Mouse (Mus musculus): ENCODE measurements around the gene Cacna1d.
A peak's percentile ranks its signal among the peaks of the same experiment; 100 is the strongest.

Cacna1d gene

GRCm38 (mm10) chr14:30255701-30256400, 235.4 kb downstream of the Cacna1d start:
- DNase-seq, result no peak

GRCm38 (mm10) chr14:30254776-30255175, 236.5 kb downstream of the Cacna1d start:
- no peak for DNase-seq

GRCm38 (mm10) chr14:30252824-30253223, 238.4 kb downstream of the Cacna1d start:
- no peak for DNase-seq

GRCm38 (mm10) chr14:30251351-30251750, 239.9 kb downstream of the Cacna1d start:
- no peak for DNase-seq

GRCm38 (mm10) chr14:30249591-30249990, 241.7 kb downstream of the Cacna1d start:
- DNase-seq, result no peak

- no peak for DNase-seq
Measured at GRCm38 (mm10) chr14:30248811-30249210, 242.4 kb downstream of the Cacna1d start.

GRCm38 (mm10) chr14:30248121-30248520, 243.1 kb downstream of the Cacna1d start:
- no peak for DNase-seq

GRCm38 (mm10) chr14:30247606-30248005, 243.6 kb downstream of the Cacna1d start:
- no peak for DNase-seq

GRCm38 (mm10) chr14:30244776-30245175, 246.5 kb downstream of the Cacna1d start:
- no peak for DNase-seq

- DNase-seq, result no peak
Measured at GRCm38 (mm10) chr14:30242818-30243205, 248.4 kb downstream of the Cacna1d start.

- no peak for DNase-seq
Measured at GRCm38 (mm10) chr14:30242166-30242817, 249.0 kb downstream of the Cacna1d start.

GRCm38 (mm10) chr14:30240916-30241515, 250.2 kb downstream of the Cacna1d start:
- DNase-seq, result no peak

- no peak for DNase-seq
Measured at GRCm38 (mm10) chr14:30238807-30239206, 252.4 kb downstream of the Cacna1d start.

- DNase-seq, result no peak
Measured at GRCm38 (mm10) chr14:30225161-30225560, 266.1 kb downstream of the Cacna1d start.

GRCm38 (mm10) chr14:30222101-30222500, 269.2 kb downstream of the Cacna1d start:
- no peak for DNase-seq

GRCm38 (mm10) chr14:30219851-30220250, 271.4 kb downstream of the Cacna1d start:
- no peak for DNase-seq

GRCm38 (mm10) chr14:30218114-30218513, 273.1 kb downstream of the Cacna1d start:
- DNase-seq, result peak; percentile 6

- no peak for DNase-seq
Measured at GRCm38 (mm10) chr14:30217124-30217523, 274.1 kb downstream of the Cacna1d start.

- no peak for DNase-seq
Measured at GRCm38 (mm10) chr14:30208156-30208555, 283.1 kb downstream of the Cacna1d start.

GRCm38 (mm10) chr14:30205821-30206220, 285.4 kb downstream of the Cacna1d start:
- DNase-seq, result no peak

- DNase-seq, result no peak
Measured at GRCm38 (mm10) chr14:30204526-30204925, 286.7 kb downstream of the Cacna1d start.

GRCm38 (mm10) chr14:30200310-30200709, 290.9 kb downstream of the Cacna1d start:
- no peak for DNase-seq

GRCm38 (mm10) chr14:30198882-30199281, 292.4 kb downstream of the Cacna1d start:
- no peak for DNase-seq

GRCm38 (mm10) chr14:30198116-30198515, 293.1 kb downstream of the Cacna1d start:
- no peak for DNase-seq

Data from kidney, adult 18-20 months (tissue).